Mouse (Mus musculus) olfactory bulb, adult 2 months (tissue): ENCODE results near the gene Fto.

Source experiments
- CTCF ChIP-seq: fragments of 200-500 bp; IDR thresholded peaks from 2 replicates; pipeline ENCODE4 v1.5.1; 2012; ENCODE audit warnings: low read depth, mild to moderate bottlenecking, low read length, moderate library complexity; ENCODE audit not compliant: insufficient read depth
- POLR2A ChIP-seq: fragments of 200-500 bp; IDR thresholded peaks from 2 replicates; pipeline ENCODE4 v1.6.1; 2012; ENCODE audit warnings: mild to moderate bottlenecking, low read depth, low read length, moderate library complexity; ENCODE audit not compliant: insufficient read depth

DNA sequence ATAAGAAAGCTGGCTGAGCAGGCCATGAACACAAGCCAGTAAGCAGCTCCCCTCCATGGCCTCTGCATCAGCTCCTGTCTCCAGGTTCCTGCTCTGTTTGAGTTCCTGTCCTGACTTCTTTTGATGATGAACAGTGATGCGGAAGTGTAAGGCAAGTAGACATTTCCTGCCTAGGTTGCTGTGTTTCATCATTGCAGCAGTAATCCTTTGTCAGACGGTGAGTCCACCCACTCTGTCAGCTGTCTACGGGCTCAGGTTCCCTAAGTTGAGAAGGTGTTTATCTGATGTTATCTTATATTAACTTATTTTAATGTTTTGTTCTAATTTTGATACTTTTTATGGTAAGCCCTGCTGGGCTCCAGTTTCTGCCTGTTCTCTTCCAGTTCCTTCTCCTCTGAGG is 12.7 kb downstream of the Fto start:
- TF ChIP-seq POLR2A (no peak), CTCF (no peak)
